Mouse (Mus musculus) B cell, adult 2 months (primary cell): Measurements from ENCODE around the gene Daam2.
A peak's percentile ranks its signal among the peaks of the same experiment; 100 is the strongest.
"Not testable (repeated sequence)": the region's sequence is repeated elsewhere in the genome, so short reads cannot be mapped to it uniquely, and the experiment has no call there.

ENCODE experiments used
- DNase-seq, 2 experiments: peaks; one replicate each; pipeline ENCODE4 v3.0.0; 2022

The Daam2 gene

GRCm38 (mm10) chr17:49474051-49474450 lies 90.1 kb downstream of the Daam2 start:
- no peak for DNase-seq

GRCm38 (mm10) chr17:49472626-49473025 lies 91.5 kb downstream of the Daam2 start:
- no peak for DNase-seq

GRCm38 (mm10) chr17:49468223-49468622 lies 95.9 kb downstream of the Daam2 start:
- peak; percentile 47 to 51 for DNase-seq

- no peak for DNase-seq
Measured at GRCm38 (mm10) chr17:49464884-49465283, 99.3 kb downstream of the Daam2 start.

- no peak for DNase-seq
Measured at GRCm38 (mm10) chr17:49458386-49458785, 105.8 kb downstream of the Daam2 start.

- DNase-seq, result no peak
Measured at GRCm38 (mm10) chr17:49457833-49458232, 106.3 kb downstream of the Daam2 start.

- no peak for DNase-seq
Measured at GRCm38 (mm10) chr17:49456334-49456733, 107.8 kb downstream of the Daam2 start.

GRCm38 (mm10) chr17:49450922-49451321 lies 113.2 kb downstream of the Daam2 start:
- no peak for DNase-seq

GRCm38 (mm10) chr17:49449230-49449608 lies 114.9 kb downstream of the Daam2 start:
- DNase-seq, result no peak

- DNase-seq, result no peak
Measured at GRCm38 (mm10) chr17:49448570-49449229, 115.4 kb downstream of the Daam2 start.

- peak; percentile 20 to 21 for DNase-seq
Measured at GRCm38 (mm10) chr17:49442841-49443240, 121.3 kb downstream of the Daam2 start.

GRCm38 (mm10) chr17:49440331-49441130 lies 123.6 kb downstream of the Daam2 start:
- no peak for DNase-seq

GRCm38 (mm10) chr17:49439706-49440105 lies 124.4 kb downstream of the Daam2 start:
- no peak for DNase-seq

GRCm38 (mm10) chr17:49438822-49439574 lies 125.1 kb downstream of the Daam2 start:
- DNase-seq, result no peak

- DNase-seq, result not testable (repeated sequence)
Measured at GRCm38 (mm10) chr17:49437306-49437705, 126.8 kb downstream of the Daam2 start.

GRCm38 (mm10) chr17:49436631-49437030 lies 127.5 kb downstream of the Daam2 start:
- no peak for DNase-seq

- no peak for DNase-seq
Measured at GRCm38 (mm10) chr17:49435081-49435480, 129.1 kb downstream of the Daam2 start.

GRCm38 (mm10) chr17:49434236-49434635 lies 129.9 kb downstream of the Daam2 start:
- DNase-seq, result no peak

GRCm38 (mm10) chr17:49433071-49433470 lies 131.1 kb downstream of the Daam2 start:
- DNase-seq, result no peak

GRCm38 (mm10) chr17:49432071-49432711 lies 132.0 kb downstream of the Daam2 start:
- DNase-seq, result no peak

- DNase-seq, result no peak
Measured at GRCm38 (mm10) chr17:49431176-49431575, 133.0 kb downstream of the Daam2 start.

- DNase-seq, result no peak
Measured at GRCm38 (mm10) chr17:49430136-49430535, 134.0 kb downstream of the Daam2 start.
